Mouse (Mus musculus) heart, embryonic 11.5 days (tissue): ENCODE measurements around the gene Olfr1065. TPM values are rescaled to one million over a fixed set of nuclear protein-coding genes. Genes with fewer than 3 reads are reported as not detected.
A peak's percentile ranks its signal among the peaks of the same experiment; 100 is the strongest.
"Not testable (repeated sequence)": the region's sequence is repeated elsewhere in the genome, so short reads cannot be mapped to it uniquely, and the experiment has no call there.

ENCODE experiments used
- ATAC-seq: fragments of 200-750 bp; cut with Nextera tagmentation; replicated peaks from 2 replicates; pipeline ENCODE4 v1.8.0; 2017; ENCODE audit warnings: moderate library complexity; ENCODE audit not compliant: insufficient number of reproducible peaks, low FRiP score, low TSS enrichment
- H3K27ac ChIP-seq: fragments of 300-500 bp; sonication (generic); 2 replicates; pipeline ENCODE4 v1.5.1; 2014; ENCODE audit warnings: mild to moderate bottlenecking, low read depth, low read length
- H3K27me3 ChIP-seq: fragments of 300-500 bp; sonication (generic); 2 replicates; pipeline ENCODE4 v1.6.1; 2014; ENCODE audit warnings: mild to moderate bottlenecking, low read length, mixed read lengths; ENCODE audit not compliant: control insufficient read depth, insufficient read depth
- H3K36me3 ChIP-seq: fragments of 300-500 bp; sonication (generic); 2 replicates; pipeline ENCODE4 v1.6.1; 2014; ENCODE audit warnings: mild to moderate bottlenecking, low read length, moderate library complexity, mixed read lengths; ENCODE audit not compliant: control insufficient read depth, insufficient read depth
- H3K4me1 ChIP-seq: fragments of 300-500 bp; sonication (generic); 2 replicates; pipeline ENCODE4 v1.6.1; 2014; ENCODE audit warnings: low read length; ENCODE audit not compliant: control insufficient read depth, insufficient read depth
- H3K4me2 ChIP-seq: fragments of 300-500 bp; sonication (generic); 2 replicates; pipeline ENCODE4 v1.6.1; 2014; ENCODE audit warnings: mild to moderate bottlenecking, moderate library complexity
- H3K4me3 ChIP-seq: fragments of 300-500 bp; sonication (generic); 2 replicates; pipeline ENCODE4 v1.5.1; 2014; ENCODE audit warnings: low read depth, low read length
- H3K9ac ChIP-seq: fragments of 300-500 bp; sonication (generic); 2 replicates; pipeline ENCODE4 v1.6.1; 2014; ENCODE audit warnings: mild to moderate bottlenecking, low read depth, low read length, moderate library complexity
- H3K9me3 ChIP-seq: fragments of 300-500 bp; sonication (generic); replicated peaks from 2 replicates; pipeline ENCODE4 v1.6.1; 2016; ENCODE audit warnings: low read length; ENCODE audit not compliant: control insufficient read depth
- WGBS: fragments of 180-500 bp; shearing (Covaris S2); extraction: QIAGEN DNeasy Blood & Tissue Kit; methylation state at CpG from one replicate; pipeline ENCODE4 v1.1.7; 2014; ENCODE audit not compliant: insufficient replicate concordance; 5-methylcytosine and 5-hydroxymethylcytosine counted together
- polyA plus RNA-seq: library from polyadenylated mRNA; unstranded; fragments of >200 nt; fragmentation: Nextera tagmentation; extraction: Ambion mirVana; gene quantifications from 2 replicates; pipeline ENCODE4 v1.2.1, GENCODE M21; 2014

Olfr1065 gene
- polyA plus RNA-seq = not detected in 2 replicates

GRCm38 (mm10) chr2:86450491-86450890 lies at the start of gene Olfr1065:
Gene Olfr1065, minus strand, starts transcription at chr2:86450591.
- H3K9ac ChIP-seq, H3K4me2 ChIP-seq, ATAC-seq, H3K9me3 ChIP-seq, H3K4me3 ChIP-seq, H3K27me3 ChIP-seq, H3K36me3 ChIP-seq, H3K4me1 ChIP-seq, H3K27ac ChIP-seq: not testable (repeated sequence)
- no CpG with 5 or more reads among the region's 1 CpGs for WGBS

DNA sequence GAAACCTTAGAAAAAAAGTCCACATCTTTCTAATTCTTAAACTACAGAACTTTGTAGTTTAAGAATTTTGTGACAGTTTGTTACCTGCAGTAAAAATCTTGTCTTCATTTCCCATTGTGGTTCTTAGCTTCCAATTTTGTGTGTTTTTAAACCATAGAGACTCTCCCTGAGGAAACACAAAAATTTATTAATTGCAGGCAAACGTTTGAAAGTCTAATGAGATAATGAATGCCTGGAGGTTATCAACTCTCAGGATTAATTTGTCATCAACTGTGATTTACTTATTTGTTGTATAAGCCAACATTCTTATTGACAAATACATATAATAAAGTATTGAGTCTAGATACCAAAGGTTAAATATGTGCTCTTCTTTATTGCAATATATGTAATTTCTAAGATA lies 36.9 kb upstream of the Olfr1065 start, which contains the start of gene Olfr228:
Gene Olfr228 (minus strand): TSS at position 101 of the 400 bp plus-strand sequence.
- WGBS = 32% methylated on average over 1 of the region's 1 CpGs

GRCm38 (mm10) chr2:86464442-86465109 lies 14.2 kb upstream of the Olfr1065 start:
- ATAC-seq = no peak
- H3K36me3 ChIP-seq = no peaks in the 10 kb centered on the region
- no peaks in the 10 kb centered on the region for H3K9me3 ChIP-seq
- no peak overlapping the region for H3K9ac ChIP-seq
- peak overlapping the region; percentile 34 for H3K4me2 ChIP-seq
- 33% methylated on average over 10 of the region's 10 CpGs for WGBS
- no peaks in the 10 kb centered on the region for H3K27me3 ChIP-seq
- H3K4me3 ChIP-seq = no peak overlapping the region
- no peak overlapping the region for H3K27ac ChIP-seq
- no peaks in the 10 kb centered on the region for H3K4me1 ChIP-seq

More for the DNA sequence above, 36.9 kb upstream of the Olfr1065 start, which contains the start of gene Olfr228:
- H3K27me3 ChIP-seq = no peaks in the 10 kb centered on the region
- H3K4me1 ChIP-seq = no peaks in the 10 kb centered on the region
- no peak within 1 kb of the TSS for H3K4me3 ChIP-seq
- H3K36me3 ChIP-seq = no peaks in the 10 kb centered on the region
- H3K9ac ChIP-seq = no peak within 1 kb of the TSS
- no peak within 1 kb of the TSS for H3K4me2 ChIP-seq
- no peak for ATAC-seq
- H3K27ac ChIP-seq = no peak within 1 kb of the TSS
- H3K9me3 ChIP-seq = no peaks in the 10 kb centered on the region

DNA sequence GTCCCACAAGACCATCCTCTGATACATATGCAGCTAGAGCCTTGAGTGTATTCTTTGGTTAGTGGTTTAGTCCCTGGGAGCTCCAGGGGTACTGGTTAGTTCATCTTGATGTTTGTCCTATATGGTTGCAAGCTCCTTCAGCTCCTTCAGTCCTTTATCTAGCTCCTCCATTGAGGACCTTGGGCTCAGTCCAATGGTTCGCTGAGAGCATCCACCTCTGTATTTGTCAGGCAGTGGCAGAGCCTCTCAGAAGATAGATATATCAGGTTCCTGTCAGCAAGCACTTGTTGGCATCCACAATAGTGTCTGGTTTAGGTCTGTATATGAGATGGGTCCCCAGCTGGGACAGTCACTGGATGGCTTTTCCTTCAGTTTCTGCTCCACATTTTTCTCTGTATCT lies 10.0 kb upstream of the Olfr1065 start:
- 48% methylated on average over 1 of the region's 1 CpGs for WGBS
- H3K9me3 ChIP-seq = no peaks in the 10 kb centered on the region
- no peaks in the 10 kb centered on the region for H3K27me3 ChIP-seq
- H3K9ac ChIP-seq = no peak overlapping the region
- H3K27ac ChIP-seq = no peak overlapping the region
- H3K4me3 ChIP-seq = no peak overlapping the region
- no peak for ATAC-seq
- H3K4me2 ChIP-seq = no peak overlapping the region
- H3K4me1 ChIP-seq = no peaks in the 10 kb centered on the region
- H3K36me3 ChIP-seq = no peaks in the 10 kb centered on the region

GRCm38 (mm10) chr2:86456169-86456568 lies 5.8 kb upstream of the Olfr1065 start, which contains the start of gene Olfr1066:
Gene Olfr1066, minus strand, starts transcription at chr2:86456269.
- no peak for ATAC-seq
- 80% methylated on average over 1 of the region's 1 CpGs for WGBS
- H3K4me1 ChIP-seq = no peaks in the 10 kb centered on the region

DNA sequence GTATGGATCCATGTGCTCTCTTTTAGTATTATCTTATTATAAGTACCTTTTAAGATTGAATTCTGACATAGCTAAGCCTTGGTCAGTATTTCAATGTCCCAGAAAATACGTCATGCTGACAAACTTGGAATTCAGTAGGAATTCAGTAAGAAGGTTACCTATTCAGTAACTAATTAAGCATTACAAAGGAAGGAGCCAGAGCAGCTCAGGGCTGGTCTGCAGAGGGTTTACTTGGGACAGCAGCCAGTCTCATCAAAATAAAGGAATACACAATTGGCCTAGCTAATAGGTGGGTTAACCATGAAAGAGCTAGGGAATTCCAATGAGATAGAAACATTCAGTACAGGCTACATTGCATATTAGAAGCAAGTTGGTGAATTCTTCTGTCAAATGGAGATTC lies 8.3 kb downstream of the Olfr1065 start:
- H3K9me3 ChIP-seq, H3K4me3 ChIP-seq, H3K9ac ChIP-seq, ATAC-seq, H3K4me1 ChIP-seq, H3K27ac ChIP-seq, H3K27me3 ChIP-seq, H3K36me3 ChIP-seq, H3K4me2 ChIP-seq: not testable (repeated sequence)
- 81% methylated on average over 1 of the region's 1 CpGs for WGBS

More at GRCm38 (mm10) chr2:86456169-86456568, 5.8 kb upstream of the Olfr1065 start, which contains the start of gene Olfr1066:
- H3K4me2 ChIP-seq = no peak within 1 kb of the TSS
- no peak within 1 kb of the TSS for H3K9ac ChIP-seq
- H3K36me3 ChIP-seq = no peaks in the 10 kb centered on the region
- H3K4me3 ChIP-seq = no peak within 1 kb of the TSS
- no peaks in the 10 kb centered on the region for H3K27me3 ChIP-seq
- no peak within 1 kb of the TSS for H3K27ac ChIP-seq
- H3K9me3 ChIP-seq = no peaks in the 10 kb centered on the region

GRCm38 (mm10) chr2:86428511-86428910 lies 21.9 kb downstream of the Olfr1065 start:
- H3K36me3 ChIP-seq, H3K9me3 ChIP-seq, H3K4me3 ChIP-seq, H3K27ac ChIP-seq, H3K9ac ChIP-seq, ATAC-seq, H3K4me1 ChIP-seq, H3K4me2 ChIP-seq, H3K27me3 ChIP-seq: not testable (repeated sequence)
- 87% methylated on average over 8 of the region's 8 CpGs for WGBS

DNA sequence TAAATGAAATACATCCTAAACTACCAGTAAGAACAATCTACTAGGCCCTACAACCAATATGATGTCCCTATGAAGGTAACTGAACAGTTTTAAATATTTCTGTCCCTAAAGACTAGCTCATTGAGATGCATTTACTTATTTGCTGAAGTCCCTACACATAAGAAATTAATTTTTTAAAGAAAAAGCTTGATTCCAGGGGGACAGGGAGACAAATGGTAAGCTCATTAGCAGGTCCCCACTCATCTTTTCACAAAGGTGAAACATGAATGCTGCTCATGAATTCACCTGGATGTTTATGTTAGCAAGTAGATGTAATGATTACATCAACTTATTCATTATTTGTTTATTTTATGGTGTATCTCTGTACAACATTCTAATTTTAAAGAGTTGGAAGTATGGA lies 23.7 kb downstream of the Olfr1065 start, which contains the start of gene Olfr1062:
Gene Olfr1062 (minus strand): TSS at position 101 of the 400 bp plus-strand sequence.
- not testable (repeated sequence) for ATAC-seq, H3K9ac ChIP-seq, H3K4me3 ChIP-seq, H3K36me3 ChIP-seq, H3K4me2 ChIP-seq, H3K9me3 ChIP-seq, H3K4me1 ChIP-seq, H3K27me3 ChIP-seq, H3K27ac ChIP-seq

DNA sequence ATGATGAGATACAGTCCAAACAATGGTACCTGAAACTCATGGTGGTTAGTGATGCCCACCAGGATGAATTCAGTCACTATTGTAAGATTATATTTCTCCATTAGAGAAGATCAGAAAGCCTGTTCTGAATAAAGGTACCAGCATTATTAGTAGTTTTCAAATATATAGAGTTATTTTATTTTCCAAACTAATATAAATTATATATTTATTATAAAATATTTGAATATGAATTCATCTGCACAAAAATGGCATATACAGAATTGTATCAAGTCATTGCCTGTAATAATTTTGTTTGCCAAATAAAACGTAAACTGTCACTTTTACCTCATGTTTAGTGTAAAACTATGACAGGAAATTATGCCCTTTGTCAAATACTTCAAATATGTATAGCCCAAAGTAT lies 36.4 kb downstream of the Olfr1065 start, which contains the start of gene Olfr1061:
Gene Olfr1061 (minus strand): TSS at position 101 of the 400 bp plus-strand sequence.
- Histone ChIP-seq H3K4me3 (no peak within 1 kb of the TSS), H3K36me3 (no peaks in the 10 kb centered on the region), H3K27ac (no peak within 1 kb of the TSS), H3K4me2 (no peak within 1 kb of the TSS), H3K9me3 (no peaks in the 10 kb centered on the region), H3K9ac (no peak within 1 kb of the TSS), H3K27me3 (no peaks in the 10 kb centered on the region), H3K4me1 (no peaks in the 10 kb centered on the region)
- 75% methylated on average over 1 of the region's 1 CpGs for WGBS
- ATAC-seq = no peak
